Mouse (Mus musculus) Patski (cell line): Measurements from ENCODE around the gene Olfr120. TPM values are rescaled to one million over a fixed set of nuclear protein-coding genes. Genes with fewer than 3 reads are reported as not detected.
"Not testable (repeated sequence)": the region's sequence is repeated elsewhere in the genome, so short reads cannot be mapped to it uniquely, and the experiment has no call there.

ENCODE experiments used
- ATAC-seq: fragments of 100-300 bp; one replicate; pipeline ENCODE4 v1.8.0; 2021
- CTCF ChIA-PET: fragments of 350-600 bp; sonication (Branson Sonifier 250); formaldehyde crosslinking; loops from one replicate; lab custom pipeline; 2022; ENCODE audit warnings: inconsistent platforms; lab: Charles Lee
- POLR2A ChIA-PET: fragments of 350-600 bp; sonication (Branson Sonifier 250); formaldehyde crosslinking; loops from one replicate; lab custom pipeline; 2022; ENCODE audit warnings: antibody characterized with exemption, inconsistent platforms; lab: Charles Lee
- DNase-seq: peaks from one replicate; pipeline ENCODE4 v3.0.0-alpha.2; 2011; ENCODE audit warnings: low read depth, low spot score
- H3K27me3 ChIP-seq: fragments of 371-371 bp; one replicate; pipeline ENCODE4 v1.5.1; 2021
- CTCF ChIP-seq: fragments of 100-300 bp; IDR thresholded peaks from one replicate; pipeline ENCODE4 v1.5.1; 2021
- in situ Hi-C: fragments of 300-500 bp; cut with MboI; formaldehyde crosslinking; loops from 3 replicates; pipeline ENCODE4 v1.11.1; 2018; ENCODE audit warnings: low pct_unique_long_range_greater_than_20kb, mixed read lengths
- polyA plus RNA-seq: library from polyadenylated mRNA; unstranded; gene quantifications from one replicate; pipeline ENCODE4 v1.2.3, GENCODE M21; 2021

Olfr120 gene
- polyA plus RNA-seq, result not detected

GRCm38 (mm10) chr17:37721508-37721907 lies at the start of gene Olfr120:
TSS of gene Olfr120 (plus strand) at chr17:37721808.
- ATAC-seq, result no peak
- POLR2A ChIA-PET, result no interaction called here

DNA sequence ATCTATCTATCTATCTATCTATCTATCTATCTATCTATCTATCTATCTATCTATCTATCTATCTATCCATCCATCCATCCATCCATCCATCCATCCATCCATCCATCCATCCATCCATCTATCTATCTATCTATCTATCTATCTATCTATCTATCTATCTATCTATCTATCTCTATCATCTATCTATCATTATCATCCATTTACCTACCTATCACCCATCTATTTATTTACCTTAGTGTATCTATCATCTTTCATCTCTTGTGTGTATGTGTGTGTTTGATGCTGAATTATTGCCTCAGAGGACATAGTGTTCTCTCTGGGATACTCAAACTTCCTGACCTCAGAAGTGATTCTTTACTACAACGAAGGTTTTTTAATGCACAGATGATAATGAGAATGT lies 25.3 kb upstream of the Olfr120 start, which contains the start of gene Olfr119:
TSS of gene Olfr119 (plus strand) at position 301 of the 400 bp plus-strand sequence.
- CTCF ChIA-PET, POLR2A ChIA-PET, in situ Hi-C loops: not testable (repeated sequence)

More at GRCm38 (mm10) chr17:37721508-37721907, at the start of gene Olfr120:
- CTCF ChIA-PET, result no interaction called here
- H3K27me3 ChIP-seq, result no peaks in the 10 kb centered on the region
- in situ Hi-C loops, result loop anchor here (5.0 kb wide), 1 partner anchor 54 kb away; the partner anchor contains the start of gene Olfr118
- no peak for DNase-seq
- no peak for TF ChIP-seq CTCF

DNA sequence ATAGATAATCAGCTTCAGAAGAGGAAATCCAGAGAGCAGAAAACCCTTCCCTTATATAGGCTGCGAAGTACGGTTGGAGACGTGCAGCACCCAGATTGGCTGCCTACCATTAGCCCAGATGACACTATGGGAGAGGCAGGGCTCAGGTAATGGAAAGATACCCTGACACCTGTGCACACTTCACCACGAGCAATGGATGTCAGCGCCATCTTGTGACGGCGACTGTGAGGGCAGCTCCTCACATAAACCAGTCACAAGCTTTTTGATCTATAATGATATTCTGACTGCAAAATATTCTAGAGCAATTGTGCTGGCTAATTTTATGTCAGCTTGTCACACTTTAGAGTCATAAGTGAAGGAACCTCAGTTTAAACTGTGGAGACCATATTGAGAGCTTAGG lies 16.5 kb downstream of the Olfr120 start:
- ChIA-PET CTCF (no interaction called here), POLR2A (no interaction called here)
- no peak for TF ChIP-seq CTCF
- DNase-seq, result no peak
- H3K27me3 ChIP-seq, result no peaks in the 10 kb centered on the region
- in situ Hi-C loops, result no loop called here
- ATAC-seq, result no peak

More for the DNA sequence above, 25.3 kb upstream of the Olfr120 start, which contains the start of gene Olfr119:
- not testable (repeated sequence) for ATAC-seq, H3K27me3 ChIP-seq, DNase-seq

GRCm38 (mm10) chr17:37768307-37768706 lies 46.7 kb downstream of the Olfr120 start, which contains the start of gene Olfr122:
TSS of gene Olfr122 (plus strand) at chr17:37768607.
- ChIA-PET POLR2A (no interaction called here), CTCF (no interaction called here)
- in situ Hi-C loops, result no loop called here
- no peak for TF ChIP-seq CTCF
- DNase-seq (no peak), ATAC-seq (no peak)
- H3K27me3 ChIP-seq, result no peaks in the 10 kb centered on the region

Other genes with a start within 250 kb of the Olfr120 start
- gene H2-M2, start 238.3 kb upstream of the Olfr120 start, polyA plus RNA-seq, result 0.82 TPM
- gene Olfr110, start 229.3 kb upstream of the Olfr120 start, polyA plus RNA-seq, result not detected
- gene Olfr111, start 213.8 kb upstream of the Olfr120 start, polyA plus RNA-seq, result not detected
- not detected for gene Olfr112, start 152.4 kb upstream of the Olfr120 start, polyA plus RNA-seq
- not detected for gene Olfr113, start 144.1 kb upstream of the Olfr120 start, polyA plus RNA-seq
- gene Olfr114, start 129.1 kb upstream of the Olfr120 start, polyA plus RNA-seq, result not detected
- gene Olfr115, start 94.7 kb upstream of the Olfr120 start, polyA plus RNA-seq, result not detected
- not detected for gene Olfr116, start 94.6 kb upstream of the Olfr120 start, polyA plus RNA-seq
- gene Olfr117, start 58.0 kb upstream of the Olfr120 start, polyA plus RNA-seq, result not detected
- gene Olfr118, start 54.8 kb upstream of the Olfr120 start, polyA plus RNA-seq, result 0.03 TPM
- not detected for gene Olfr119, start 25.2 kb upstream of the Olfr120 start, polyA plus RNA-seq
- not detected for gene Olfr121, start 27.0 kb downstream of the Olfr120 start, polyA plus RNA-seq
- gene Olfr122, start 46.8 kb downstream of the Olfr120 start, polyA plus RNA-seq, result not detected
- not detected for gene Olfr123, start 71.7 kb downstream of the Olfr120 start, polyA plus RNA-seq
- not detected for gene Olfr124, start 78.1 kb downstream of the Olfr120 start, polyA plus RNA-seq
- gene Olfr125, start 111.1 kb downstream of the Olfr120 start, polyA plus RNA-seq, result not detected
- gene Olfr126, start 125.7 kb downstream of the Olfr120 start, polyA plus RNA-seq, result not detected
- 0.08 TPM for gene Olfr127, start 178.6 kb downstream of the Olfr120 start, polyA plus RNA-seq
- not detected for gene Olfr128, start 198.7 kb downstream of the Olfr120 start, polyA plus RNA-seq
- not detected for gene Olfr761, start 231.3 kb downstream of the Olfr120 start, polyA plus RNA-seq